Mouse (Mus musculus) liver, adult 2 months (tissue): ENCODE measurements at regions not wholly inside any gene's neighbourhood (a gene's known extent, or its start where the extent isn't known, plus 50 kb on each side); places are given as distances from the start of the nearest gene placed in this dataset.

ENCODE experiments used
- CTCF ChIP-seq: fragments of 200-500 bp; IDR thresholded peaks from 2 replicates; pipeline ENCODE4 v1.5.1; 2011; ENCODE audit warnings: low read depth, low read length, control low read depth
- POLR2A ChIP-seq: fragments of 200-500 bp; IDR thresholded peaks from 2 replicates; pipeline ENCODE4 v1.6.1; 2011; ENCODE audit warnings: low read length, control low read depth; ENCODE audit not compliant: insufficient read depth; ENCODE audit errors: extremely low read depth

- TF ChIP-seq CTCF (no peak), POLR2A (no peak)
Observed at GRCm38 (mm10) chr1:77307745-77308144, 207.1 kb downstream of the Epha4 start.
